Mouse (Mus musculus): ENCODE data around the gene Cfap61. TPM values are rescaled to one million over a fixed set of nuclear protein-coding genes. Genes with fewer than 3 reads are reported as not detected.

The Cfap61 gene
- polyA plus RNA-seq, 1 experiment, result 0.23 TPM

DNA sequence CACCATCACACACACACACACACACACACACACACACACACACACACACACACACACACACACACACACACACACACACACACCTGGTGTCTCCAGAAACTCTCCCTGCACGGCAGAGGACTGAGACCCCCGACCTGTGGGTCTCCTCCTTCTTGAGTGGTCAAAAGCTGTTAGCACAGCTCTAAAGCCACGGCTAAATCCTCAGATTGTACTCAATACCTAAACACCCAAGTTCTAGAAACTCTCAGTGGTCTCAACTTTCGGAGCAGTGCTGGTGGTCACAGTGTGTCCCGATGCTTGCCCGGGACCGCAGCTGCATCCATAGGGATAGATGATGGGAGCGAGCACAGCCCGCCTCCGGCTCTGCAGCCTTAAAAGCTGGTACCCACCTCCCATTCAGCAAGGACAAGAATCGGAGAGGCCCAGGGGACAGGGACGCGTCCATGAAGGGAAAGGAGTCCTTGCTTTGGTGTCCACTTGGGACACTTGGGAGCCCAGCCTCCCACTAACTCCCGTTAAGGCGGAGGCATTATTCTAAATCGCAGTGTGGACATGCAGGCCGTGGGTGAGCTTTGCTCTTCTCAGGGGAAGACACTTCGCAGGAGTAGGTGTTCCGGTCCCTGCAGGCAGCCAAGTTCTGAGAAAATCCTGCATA lies 284.4 kb downstream of the Cfap61 start:
- DNase-seq, result no peak
- 15% methylated on average over 19 of the region's 19 CpGs for WGBS
- Histone ChIP-seq H3K4me3 (ENCODE audit: control insufficient read depth, insufficient read depth, low read length) (no peak overlapping the region), H3K27ac (ENCODE audit: control insufficient read depth, insufficient read depth, low read length) (no peak overlapping the region), H3K27me3 (ENCODE audit: control insufficient read depth, insufficient read depth, low read length) (peaks cover 36% of the 10 kb centered on the region), H3K4me1 (replicated peaks; ENCODE audit: control insufficient read depth, insufficient read depth, low read length) (peaks cover 6% of the 10 kb centered on the region), H3K36me3 (ENCODE audit: control insufficient read depth, insufficient read depth, low read length) (no peaks in the 10 kb centered on the region)
- TF ChIP-seq POLR2A (IDR thresholded peaks at IDR 0.05; ENCODE audit: control insufficient read depth, extremely low read depth, insufficient read depth, low read length, poor library complexity) (no peak), CTCF (IDR thresholded peaks at IDR 0.05; ENCODE audit: borderline replicate concordance, control insufficient read depth, extremely low read depth, insufficient read depth, low read length, poor library complexity) (no peak)

- TF ChIP-seq POLR2A (IDR thresholded peaks at IDR 0.05; ENCODE audit: control insufficient read depth, extremely low read depth, insufficient read depth, low read length, poor library complexity), result no peak
- peaks cover 6% of the 10 kb centered on the region for H3K4me1 ChIP-seq (replicated peaks; ENCODE audit: control insufficient read depth, insufficient read depth, low read length)
- H3K4me3 ChIP-seq (ENCODE audit: control insufficient read depth, insufficient read depth, low read length), result no peak overlapping the region
- no peak overlapping the region for H3K27ac ChIP-seq (ENCODE audit: control insufficient read depth, insufficient read depth, low read length)
- H3K27me3 ChIP-seq (ENCODE audit: control insufficient read depth, insufficient read depth, low read length), result peaks cover 36% of the 10 kb centered on the region
- no peak for DNase-seq
- H3K36me3 ChIP-seq (ENCODE audit: control insufficient read depth, insufficient read depth, low read length), result no peaks in the 10 kb centered on the region
- WGBS, result 26% methylated on average over 11 of the region's 11 CpGs
Observed at GRCm38 (mm10) chr2:146219791-146220190, 285.2 kb downstream of the Cfap61 start.

- no peak overlapping the region for H3K27ac ChIP-seq (ENCODE audit: control insufficient read depth, insufficient read depth, low read length)
- no peak for TF ChIP-seq POLR2A (IDR thresholded peaks at IDR 0.05; ENCODE audit: control insufficient read depth, extremely low read depth, insufficient read depth, low read length, poor library complexity)
- no peak overlapping the region for H3K4me3 ChIP-seq (ENCODE audit: control insufficient read depth, insufficient read depth, low read length)
- peaks cover 38% of the 10 kb centered on the region for H3K27me3 ChIP-seq (ENCODE audit: control insufficient read depth, insufficient read depth, low read length)
- H3K4me1 ChIP-seq (replicated peaks; ENCODE audit: control insufficient read depth, insufficient read depth, low read length), result peaks cover 6% of the 10 kb centered on the region
- DNase-seq, result no peak
- WGBS, result 7% methylated on average over 24 of the region's 24 CpGs
- no peaks in the 10 kb centered on the region for H3K36me3 ChIP-seq (ENCODE audit: control insufficient read depth, insufficient read depth, low read length)
Observed at GRCm38 (mm10) chr2:146220591-146221075, 286.0 kb downstream of the Cfap61 start.

DNA sequence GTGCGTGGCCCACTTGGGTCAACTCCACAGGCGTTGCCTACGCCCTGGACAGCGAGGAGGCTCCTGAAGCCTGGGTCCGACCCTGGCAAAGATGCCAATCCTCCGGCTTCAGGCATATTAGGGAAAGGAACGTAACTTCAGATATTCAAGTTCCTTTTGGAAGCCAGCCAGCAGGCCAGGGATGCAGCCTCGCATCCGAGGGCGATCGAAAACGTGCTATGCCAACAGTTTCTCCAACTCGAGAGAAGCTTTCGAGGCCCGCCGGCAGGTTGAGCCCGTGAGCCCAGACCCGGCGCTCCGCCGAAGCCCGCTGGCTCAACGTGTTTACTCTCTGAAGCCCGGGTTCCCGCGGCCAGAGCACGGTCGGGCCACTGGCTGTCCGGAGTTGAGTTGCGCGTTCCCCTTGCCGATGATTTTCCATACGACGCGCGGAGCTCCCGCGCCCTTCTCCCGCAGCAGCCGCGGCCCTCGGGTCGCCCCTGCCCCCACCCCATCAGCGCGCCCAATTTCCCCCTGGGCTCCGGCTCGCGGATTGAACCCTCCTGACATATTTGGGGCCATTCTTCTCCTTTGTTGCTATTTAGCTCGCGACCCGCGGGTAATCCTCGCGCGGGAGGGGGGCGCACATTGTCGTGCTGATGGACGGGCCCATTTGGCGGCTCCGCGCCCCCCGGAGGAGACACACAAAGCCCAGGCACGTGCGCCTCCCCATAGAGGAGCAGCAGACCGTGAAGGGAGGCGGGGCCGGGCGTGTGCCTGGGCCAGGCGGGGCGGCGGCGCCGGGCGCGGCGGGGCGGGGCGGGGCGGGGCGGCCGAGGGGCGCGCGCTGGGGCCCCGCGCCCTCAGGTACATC lies 286.7 kb downstream of the Cfap61 start, which contains the start of gene Insm1:
Gene Insm1, plus strand, starts transcription at position 846 of the 853 bp plus-strand sequence.
- TF ChIP-seq CTCF (IDR thresholded peaks at IDR 0.05; ENCODE audit: borderline replicate concordance, control insufficient read depth, extremely low read depth, insufficient read depth, low read length, poor library complexity) (no peak), POLR2A (IDR thresholded peaks at IDR 0.05; ENCODE audit: control insufficient read depth, extremely low read depth, insufficient read depth, low read length, poor library complexity) (no peak)
- H3K27me3 ChIP-seq (ENCODE audit: control insufficient read depth, insufficient read depth, low read length), result peaks cover 40% of the 10 kb centered on the region
- peaks cover 6% of the 10 kb centered on the region for H3K4me1 ChIP-seq (replicated peaks; ENCODE audit: control insufficient read depth, insufficient read depth, low read length)
- H3K27ac ChIP-seq (ENCODE audit: control insufficient read depth, insufficient read depth, low read length), result no peak within 1 kb of the TSS
- no peak for DNase-seq
- no peaks in the 10 kb centered on the region for H3K36me3 ChIP-seq (ENCODE audit: control insufficient read depth, insufficient read depth, low read length)
- peak within 1 kb of the TSS; percentile 33 for H3K4me3 ChIP-seq (ENCODE audit: control insufficient read depth, insufficient read depth, low read length)
- 2% methylated on average over 69 of the region's 86 CpGs for WGBS

DNA sequence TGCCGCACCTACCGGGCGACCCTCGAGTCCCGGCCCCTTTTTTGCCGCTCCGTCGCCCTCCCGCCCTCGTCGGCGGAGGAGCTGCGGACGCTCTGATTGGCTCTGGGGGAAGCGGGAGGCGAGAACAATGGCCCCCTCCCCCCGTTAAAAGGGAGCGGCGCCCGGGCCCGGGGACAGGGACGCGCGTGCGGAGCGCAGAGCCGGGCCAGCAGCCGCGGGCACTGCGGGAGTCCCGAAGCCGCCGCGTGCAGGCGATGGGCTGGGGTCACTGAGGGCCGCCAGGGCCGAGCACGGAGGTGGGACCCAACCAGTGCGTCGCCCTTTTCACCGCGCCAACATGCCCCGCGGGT lies 287.3 kb downstream of the Cfap61 start:
- Histone ChIP-seq H3K4me1 (replicated peaks; ENCODE audit: control insufficient read depth, insufficient read depth, low read length) (peaks cover 6% of the 10 kb centered on the region), H3K27me3 (ENCODE audit: control insufficient read depth, insufficient read depth, low read length) (peaks cover 42% of the 10 kb centered on the region), H3K36me3 (ENCODE audit: control insufficient read depth, insufficient read depth, low read length) (no peaks in the 10 kb centered on the region), H3K4me3 (ENCODE audit: control insufficient read depth, insufficient read depth, low read length) (peak overlapping the region; percentile 33), H3K27ac (ENCODE audit: control insufficient read depth, insufficient read depth, low read length) (no peak overlapping the region)
- WGBS, result 1% methylated on average over 39 of the region's 44 CpGs
- DNase-seq, result no peak
- TF ChIP-seq POLR2A (IDR thresholded peaks at IDR 0.05; ENCODE audit: control insufficient read depth, extremely low read depth, insufficient read depth, low read length, poor library complexity), result no peak
- no peak for TF ChIP-seq CTCF (IDR thresholded peaks at IDR 0.05; ENCODE audit: borderline replicate concordance, control insufficient read depth, extremely low read depth, insufficient read depth, low read length, poor library complexity)

DNA sequence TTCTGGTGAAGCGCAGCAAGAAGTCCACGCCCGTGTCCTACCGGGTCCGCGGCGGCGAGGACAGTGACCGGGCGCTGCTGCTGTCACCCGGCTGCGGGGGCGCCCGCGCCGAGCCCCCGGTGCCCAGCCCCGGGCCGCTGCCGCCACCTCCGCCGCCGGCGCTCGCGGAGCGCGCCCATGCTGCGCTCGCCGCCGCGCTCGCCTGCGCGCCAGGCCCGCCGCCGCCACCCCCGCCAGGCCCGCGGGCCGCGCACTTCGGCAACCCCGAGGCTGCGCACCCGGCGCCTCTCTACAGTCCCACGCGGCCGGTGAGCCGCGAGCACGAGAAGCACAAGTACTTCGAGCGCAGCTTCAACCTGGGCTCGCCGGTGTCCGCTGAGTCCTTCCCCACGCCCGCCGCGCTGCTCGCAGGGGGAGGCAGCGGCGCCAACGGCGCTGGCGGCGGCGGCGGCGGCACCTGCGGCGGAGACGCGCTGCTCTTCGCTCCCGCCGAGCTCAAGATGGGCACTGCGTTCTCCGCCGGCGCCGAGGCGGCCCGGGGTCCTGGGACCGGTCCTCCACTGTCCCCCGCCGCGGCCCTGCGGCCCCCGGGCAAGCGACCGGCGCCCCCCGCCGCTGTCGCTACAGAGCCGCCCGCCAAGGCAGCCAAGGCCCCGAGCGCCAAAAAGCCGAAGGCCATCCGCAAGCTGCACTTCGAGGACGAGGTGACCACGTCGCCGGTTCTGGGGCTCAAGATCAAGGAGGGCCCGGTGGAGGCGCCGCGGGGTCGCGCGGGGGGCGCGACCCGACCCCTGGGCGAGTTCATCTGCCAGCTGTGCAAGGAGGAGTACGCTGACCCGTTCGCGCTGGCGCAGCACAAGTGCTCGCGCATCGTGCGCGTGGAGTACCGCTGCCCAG lies 287.9 kb downstream of the Cfap61 start:
- WGBS, result 4% methylated on average over 126 of the region's 133 CpGs
- DNase-seq, result no peak

More for the DNA sequence above, 287.9 kb downstream of the Cfap61 start:
- Histone ChIP-seq H3K27ac (ENCODE audit: control insufficient read depth, insufficient read depth, low read length) (no peak overlapping the region), H3K36me3 (ENCODE audit: control insufficient read depth, insufficient read depth, low read length) (no peaks in the 10 kb centered on the region), H3K4me1 (replicated peaks; ENCODE audit: control insufficient read depth, insufficient read depth, low read length) (peaks cover 6% of the 10 kb centered on the region), H3K4me3 (ENCODE audit: control insufficient read depth, insufficient read depth, low read length) (peak overlapping the region; percentile 33), H3K27me3 (ENCODE audit: control insufficient read depth, insufficient read depth, low read length) (peaks cover 42% of the 10 kb centered on the region)
- no peak for TF ChIP-seq POLR2A (IDR thresholded peaks at IDR 0.05; ENCODE audit: control insufficient read depth, extremely low read depth, insufficient read depth, low read length, poor library complexity)
- no peak for TF ChIP-seq CTCF (IDR thresholded peaks at IDR 0.05; ENCODE audit: borderline replicate concordance, control insufficient read depth, extremely low read depth, insufficient read depth, low read length, poor library complexity)
